Mouse (Mus musculus) cerebellum, adult 8-10 months (tissue): ENCODE measurements around the gene Ehmt2.
A peak's percentile ranks its signal among the peaks of the same experiment; 100 is the strongest.
"Not testable (repeated sequence)": the region's sequence is repeated elsewhere in the genome, so short reads cannot be mapped to it uniquely, and the experiment has no call there.

Source experiments
- DNase-seq: peaks from one replicate; pipeline ENCODE4 v3.0.0; 2022

Gene Ehmt2

GRCm38 (mm10) chr17:34928841-34929240, 30.6 kb downstream of the Ehmt2 start:
- no peak for DNase-seq

- DNase-seq: peak; percentile 98
These were observed 32.9 kb downstream of the Ehmt2 start, which contains the start of gene Neu1 for GRCm38 (mm10) chr17:34931061-34931734. TSS of gene Neu1 (plus strand) at chr17:34931253.

GRCm38 (mm10) chr17:34931735-34932098, 33.4 kb downstream of the Ehmt2 start:
- DNase-seq: peak; percentile 50

GRCm38 (mm10) chr17:34932287-34932686, 34.0 kb downstream of the Ehmt2 start:
- DNase-seq: no peak

- no peak for DNase-seq
These were observed 35.8 kb downstream of the Ehmt2 start for GRCm38 (mm10) chr17:34934031-34934430.

- no peak for DNase-seq
These were observed 36.6 kb downstream of the Ehmt2 start for GRCm38 (mm10) chr17:34934830-34935229.

GRCm38 (mm10) chr17:34937960-34938505, 39.8 kb downstream of the Ehmt2 start:
- no peak for DNase-seq

- DNase-seq: no peak
These were observed 43.2 kb downstream of the Ehmt2 start for GRCm38 (mm10) chr17:34941344-34942041.

GRCm38 (mm10) chr17:34943128-34943815, 45.0 kb downstream of the Ehmt2 start:
- DNase-seq: no peak

GRCm38 (mm10) chr17:34944362-34944761, 46.1 kb downstream of the Ehmt2 start:
- DNase-seq: no peak

- DNase-seq: no peak
These were observed 48.3 kb downstream of the Ehmt2 start for GRCm38 (mm10) chr17:34946486-34947140.

GRCm38 (mm10) chr17:34947606-34948005, 49.3 kb downstream of the Ehmt2 start:
- no peak for DNase-seq

GRCm38 (mm10) chr17:34948721-34949552, 50.7 kb downstream of the Ehmt2 start:
- DNase-seq: not testable (repeated sequence)

GRCm38 (mm10) chr17:34949553-34949969, 51.3 kb downstream of the Ehmt2 start:
- DNase-seq: no peak

GRCm38 (mm10) chr17:34950514-34951455, 52.5 kb downstream of the Ehmt2 start:
- no peak for DNase-seq

- DNase-seq: peak; percentile 47
These were observed 53.5 kb downstream of the Ehmt2 start for GRCm38 (mm10) chr17:34951636-34952377.

- DNase-seq: peak; percentile 81
These were observed 54.2 kb downstream of the Ehmt2 start for GRCm38 (mm10) chr17:34952378-34953040.

GRCm38 (mm10) chr17:34953258-34953657, 55.0 kb downstream of the Ehmt2 start:
- no peak for DNase-seq

- DNase-seq: no peak
These were observed 55.6 kb downstream of the Ehmt2 start for GRCm38 (mm10) chr17:34953904-34954303.

GRCm38 (mm10) chr17:34954831-34955230, 56.6 kb downstream of the Ehmt2 start:
- DNase-seq: no peak
